Mouse (Mus musculus) CH12.LX (cell line): ENCODE measurements at regions not wholly inside any gene's neighbourhood (a gene's known extent, or its start where the extent isn't known, plus 50 kb on each side); places are given as distances from the start of the nearest gene placed in this dataset.

Experiments used
- CTCF ChIP-seq, 2 experiments: IDR thresholded peaks in 1 of 2; conservative IDR thresholded peaks in 1 of 2; 2 replicates each; pipeline ENCODE4 v1.5.1; 2011 to 2012; ENCODE audit warnings: low read depth in 2 of 2, low read length in 2 of 2, improper control_type of control experiment in 1 of 2, inconsistent platforms in 1 of 2, mild to moderate bottlenecking in 1 of 2, moderate library complexity in 1 of 2
- MYC ChIP-seq: IDR thresholded peaks from 2 replicates; pipeline ENCODE4 v1.6.1; 2011; ENCODE audit warnings: low read depth, mild to moderate bottlenecking, improper control_type of control experiment, low read length
- NRF1 ChIP-seq: IDR thresholded peaks from 2 replicates; pipeline ENCODE4 v1.6.1; 2014; ENCODE audit warnings: low read depth, mild to moderate bottlenecking, inconsistent platforms, low read length, improper control_type of control experiment, moderate library complexity
- POLR2A ChIP-seq: IDR thresholded peaks from 2 replicates; pipeline ENCODE4 v1.6.1; 2011; ENCODE audit warnings: low read depth, mild to moderate bottlenecking, improper control_type of control experiment, low read length
- POLR2AphosphoS2 ChIP-seq: IDR thresholded peaks from 2 replicates; pipeline ENCODE4 v1.6.1; 2011; ENCODE audit warnings: low read depth, low read length, improper control_type of control experiment
- TCF12 ChIP-seq: IDR thresholded peaks from 2 replicates; pipeline ENCODE4 v1.6.1; 2014; ENCODE audit warnings: low read depth, mild to moderate bottlenecking, inconsistent platforms, low read length, improper control_type of control experiment
- USF1 ChIP-seq: IDR thresholded peaks from 2 replicates; pipeline ENCODE4 v1.6.1; 2014; ENCODE audit warnings: low read depth, mild to moderate bottlenecking, inconsistent platforms, low read length, improper control_type of control experiment

DNA sequence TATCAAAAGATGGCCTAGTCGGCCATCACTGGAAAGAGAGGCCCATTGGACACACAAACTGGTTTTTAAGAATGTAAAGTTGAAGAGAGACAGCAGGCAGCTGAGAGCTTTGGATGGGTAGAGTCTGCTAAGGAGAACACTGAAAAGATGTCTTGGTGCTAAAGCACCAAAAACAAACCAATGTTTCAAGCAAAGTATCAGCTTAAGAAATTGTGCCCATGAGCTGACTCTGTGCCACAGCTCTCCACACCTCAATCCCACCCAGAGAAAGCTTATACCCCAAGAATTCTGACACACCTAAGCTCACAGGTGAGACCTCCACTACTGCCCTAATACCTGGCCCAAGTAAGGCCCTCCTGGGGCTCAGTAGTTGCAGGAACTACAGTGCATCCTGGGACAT lies 148.1 kb downstream of the Nr4a2 start:
- TF ChIP-seq NRF1 (no peak), POLR2AphosphoS2 (no peak), MYC (no peak), CTCF (conservative IDR thresholded peaks at IDR 0.05 in 1 of 2, IDR thresholded peaks at IDR 0.05 in 1 of 2; ENCODE audit: low read depth in 2 of 2, low read length in 2 of 2) (no peak), POLR2A (no peak), TCF12 (no peak), USF1 (no peak)
